Mouse (Mus musculus) forebrain, embryonic 16.5 days (tissue): ENCODE results near the gene Uqcrh. TPM values are rescaled to one million over a fixed set of nuclear protein-coding genes. Genes with fewer than 3 reads are reported as not detected.
A peak's percentile ranks its signal among the peaks of the same experiment; 100 is the strongest.

Experiments
- ATAC-seq: fragments of 200-750 bp; cut with Nextera tagmentation; 2 replicates; pipeline ENCODE4 v1.8.0; 2017; ENCODE audit warnings: mild to moderate bottlenecking, moderate library complexity
- H3K27ac ChIP-seq: fragments of 300-500 bp; sonication (generic); 2 replicates; pipeline ENCODE4 v1.5.1; 2014; ENCODE audit warnings: low read length, control low read depth
- H3K27me3 ChIP-seq: fragments of 300-500 bp; sonication (generic); replicated peaks from 2 replicates; pipeline ENCODE4 v1.6.1; 2014; ENCODE audit warnings: low read length; ENCODE audit not compliant: control insufficient read depth, insufficient read depth
- H3K36me3 ChIP-seq: fragments of 300-500 bp; sonication (generic); 2 replicates; pipeline ENCODE4 v1.6.1; 2014; ENCODE audit not compliant: control insufficient read depth, insufficient read depth
- H3K4me1 ChIP-seq: fragments of 300-500 bp; sonication (generic); replicated peaks from 2 replicates; pipeline ENCODE4 v1.6.1; 2014; ENCODE audit warnings: low read length; ENCODE audit not compliant: control insufficient read depth, insufficient read depth
- H3K4me2 ChIP-seq: fragments of 300-500 bp; sonication (generic); 2 replicates; pipeline ENCODE4 v1.6.1; 2014; ENCODE audit warnings: mild to moderate bottlenecking, low read length, control low read depth
- H3K4me3 ChIP-seq: fragments of 300-500 bp; sonication (generic); replicated peaks from 2 replicates; pipeline ENCODE4 v1.5.1; 2014; ENCODE audit warnings: mild to moderate bottlenecking, low read length, control low read depth
- H3K9ac ChIP-seq: fragments of 300-500 bp; sonication (generic); replicated peaks from 2 replicates; pipeline ENCODE4 v1.6.1; 2014; ENCODE audit warnings: low read depth, low read length, control low read depth
- H3K9me3 ChIP-seq: fragments of 300-500 bp; sonication (generic); 2 replicates; pipeline ENCODE4 v1.6.1; 2016; ENCODE audit warnings: low read length; ENCODE audit not compliant: control insufficient read depth
- WGBS: fragments of 180-500 bp; shearing (Covaris S2); extraction: QIAGEN DNeasy Blood & Tissue Kit; methylation state at CpG from one replicate; pipeline ENCODE4 v1.1.7; 2014; 5-methylcytosine and 5-hydroxymethylcytosine counted together
- polyA plus RNA-seq: library from polyadenylated mRNA; unstranded; fragments of >200 nt; fragmentation: Nextera tagmentation; extraction: Ambion mirVana; gene quantifications from 2 replicates; pipeline ENCODE4 v1.2.1, GENCODE M21; 2015

Gene Uqcrh
- polyA plus RNA-seq, 1 experiment from 2014 or later = 411 TPM

- H3K4me2 ChIP-seq = no peak overlapping the region
- no peaks in the 10 kb centered on the region for H3K27me3 ChIP-seq
- ATAC-seq = no peak
- 82% methylated on average over 5 of the region's 5 CpGs for WGBS
- H3K9me3 ChIP-seq = no peaks in the 10 kb centered on the region
- peaks cover 4% of the 10 kb centered on the region for H3K4me1 ChIP-seq
- H3K9ac ChIP-seq = no peak overlapping the region
- H3K27ac ChIP-seq = no peak overlapping the region
- no peak overlapping the region for H3K4me3 ChIP-seq
- H3K36me3 ChIP-seq = no peaks in the 10 kb centered on the region
Measured at GRCm38 (mm10) chr4:116059012-116059726, 15.7 kb downstream of the Uqcrh start.

GRCm38 (mm10) chr4:116057559-116057958 is 17.3 kb downstream of the Uqcrh start:
- H3K9ac ChIP-seq = no peak overlapping the region
- no peak for ATAC-seq
- H3K4me3 ChIP-seq = no peak overlapping the region
- WGBS = 0% methylated on average over 1 of the region's 1 CpGs
- H3K27me3 ChIP-seq = no peaks in the 10 kb centered on the region
- no peak overlapping the region for H3K27ac ChIP-seq
- no peaks in the 10 kb centered on the region for H3K9me3 ChIP-seq
- no peaks in the 10 kb centered on the region for H3K36me3 ChIP-seq
- peaks cover 13% of the 10 kb centered on the region for H3K4me1 ChIP-seq
- H3K4me2 ChIP-seq = no peak overlapping the region

- Histone ChIP-seq H3K9ac (peak within 1 kb of the TSS; percentile 69), H3K4me1 (peaks cover 13% of the 10 kb centered on the region), H3K4me2 (peak within 1 kb of the TSS; percentile 81), H3K4me3 (peak within 1 kb of the TSS; percentile 75), H3K9me3 (no peaks in the 10 kb centered on the region), H3K27ac (peak within 1 kb of the TSS; percentile 91), H3K27me3 (no peaks in the 10 kb centered on the region), H3K36me3 (no peaks in the 10 kb centered on the region)
- WGBS = under 1% methylated on average over 35 of the region's 35 CpGs
- ATAC-seq = peak; percentile 98
Measured at GRCm38 (mm10) chr4:116053399-116053961, 21.4 kb downstream of the Uqcrh start, which contains the start of gene Nsun4. Gene Nsun4, minus strand, starts transcription at chr4:116053876.

- 10% methylated on average over 22 of the region's 22 CpGs for WGBS
Measured at GRCm38 (mm10) chr4:116052526-116053293, 22.2 kb downstream of the Uqcrh start.

GRCm38 (mm10) chr4:116049211-116049610 is 25.7 kb downstream of the Uqcrh start:
- ATAC-seq = no peak
- Histone ChIP-seq H3K36me3 (no peaks in the 10 kb centered on the region), H3K4me1 (peaks cover 10% of the 10 kb centered on the region; the same call in 1 of the 2 replicates), H3K9ac (no peak overlapping the region), H3K4me3 (no peak overlapping the region), H3K4me2 (no peak overlapping the region), H3K27ac (no peak overlapping the region), H3K27me3 (no peaks in the 10 kb centered on the region), H3K9me3 (no peaks in the 10 kb centered on the region)
- 79% methylated on average over 3 of the region's 3 CpGs for WGBS

More at GRCm38 (mm10) chr4:116052526-116053293, 22.2 kb downstream of the Uqcrh start:
- no peaks in the 10 kb centered on the region for H3K27me3 ChIP-seq
- H3K36me3 ChIP-seq = no peaks in the 10 kb centered on the region
- no peaks in the 10 kb centered on the region for H3K9me3 ChIP-seq
- peak; percentile 19 for ATAC-seq
- peak overlapping the region; percentile 91 for H3K27ac ChIP-seq
- H3K4me1 ChIP-seq = peaks cover 13% of the 10 kb centered on the region
- H3K4me3 ChIP-seq = peak overlapping the region; percentile 75
- peak overlapping the region; percentile 69 for H3K9ac ChIP-seq
- peak overlapping the region; percentile 81 for H3K4me2 ChIP-seq

GRCm38 (mm10) chr4:116048130-116048920 is 26.5 kb downstream of the Uqcrh start:
- H3K36me3 ChIP-seq = no peaks in the 10 kb centered on the region
- no peak overlapping the region for H3K9ac ChIP-seq
- H3K4me2 ChIP-seq = no peak overlapping the region
- H3K4me3 ChIP-seq = no peak overlapping the region
- no peaks in the 10 kb centered on the region for H3K9me3 ChIP-seq
- no peaks in the 10 kb centered on the region for H3K27me3 ChIP-seq
- 75% methylated on average over 7 of the region's 7 CpGs for WGBS
- H3K4me1 ChIP-seq = 0 out of 2 replicates have a peak, but pooled peaks cover 6% of the 10 kb centered on the region
- no peak for ATAC-seq
- no peak overlapping the region for H3K27ac ChIP-seq

- ATAC-seq = no peak
- Histone ChIP-seq H3K27ac (no peak overlapping the region), H3K9ac (no peak overlapping the region), H3K4me1 (0 out of 2 replicates have a peak, but pooled peaks cover under 1% of the 10 kb centered on the region), H3K36me3 (no peaks in the 10 kb centered on the region), H3K27me3 (no peaks in the 10 kb centered on the region), H3K4me3 (no peak overlapping the region), H3K4me2 (no peak overlapping the region), H3K9me3 (no peaks in the 10 kb centered on the region)
- WGBS = 95% methylated on average over 1 of the region's 1 CpGs
Measured at GRCm38 (mm10) chr4:116047681-116048080, 27.2 kb downstream of the Uqcrh start.

GRCm38 (mm10) chr4:116046604-116047003 is 28.3 kb downstream of the Uqcrh start:
- no peak for ATAC-seq
- no peak overlapping the region for H3K4me3 ChIP-seq
- H3K27me3 ChIP-seq = no peaks in the 10 kb centered on the region
- 94% methylated on average over 2 of the region's 2 CpGs for WGBS
- H3K27ac ChIP-seq = no peak overlapping the region
- H3K9me3 ChIP-seq = no peaks in the 10 kb centered on the region
- no peak overlapping the region for H3K4me2 ChIP-seq
- no peaks in the 10 kb centered on the region for H3K4me1 ChIP-seq
- H3K36me3 ChIP-seq = no peaks in the 10 kb centered on the region
- H3K9ac ChIP-seq = no peak overlapping the region
